Mouse (Mus musculus): ENCODE data around the gene Sufu.

The Sufu gene

GRCm38 (mm10) chr19:46394712-46395108, 2.0 kb upstream of the Sufu start:
- no peak for DNase-seq (ENCODE audit: low spot score)

DNA sequence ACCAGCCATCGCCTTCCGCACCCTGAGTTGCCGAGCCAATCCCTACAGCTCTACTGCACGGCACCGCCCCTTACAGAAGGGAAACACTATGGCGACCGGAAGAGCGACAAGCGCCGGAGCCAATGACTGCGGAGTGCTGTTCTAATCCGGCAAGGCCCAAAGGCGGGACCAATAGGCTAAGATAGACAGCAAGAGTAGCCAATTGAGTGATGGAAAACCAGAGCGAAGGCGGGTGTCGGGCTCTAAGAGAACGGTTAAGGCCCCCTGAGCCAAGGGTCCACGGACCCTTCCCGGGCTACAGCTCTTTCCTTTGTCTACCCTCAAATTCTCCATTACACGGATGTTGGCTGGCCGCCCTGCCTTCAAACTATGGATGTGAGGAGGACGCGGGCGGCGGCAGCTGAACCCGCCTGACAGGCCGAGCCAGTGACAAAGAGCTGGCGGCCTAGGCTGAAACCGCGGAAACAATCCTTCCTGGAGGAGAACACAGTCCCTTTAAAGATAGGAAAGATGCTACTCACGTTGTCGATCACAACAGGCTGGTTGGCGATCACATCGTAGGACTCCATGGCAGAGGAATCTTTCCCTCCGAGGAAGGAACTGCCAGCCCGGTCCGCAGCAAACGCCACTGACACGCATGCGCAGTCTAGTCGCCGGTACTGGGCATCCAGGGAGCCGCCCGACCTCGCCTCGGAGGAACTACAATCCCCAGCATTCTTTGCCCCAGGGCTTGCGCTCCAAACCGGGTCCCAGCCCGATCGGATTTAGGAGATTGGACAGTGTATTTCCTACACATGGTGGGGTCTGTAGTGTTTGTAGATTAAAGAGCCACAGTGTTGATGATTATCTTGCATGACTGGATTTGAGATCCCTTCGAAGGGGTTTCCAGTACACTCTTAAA, 1.3 kb upstream of the Sufu start, which contains the start of gene Actr1a:
Gene Actr1a, minus strand, starts transcription at position 640 of the 901 bp plus-strand sequence.
- peak; percentile 100 for DNase-seq (ENCODE audit: low spot score)

DNA sequence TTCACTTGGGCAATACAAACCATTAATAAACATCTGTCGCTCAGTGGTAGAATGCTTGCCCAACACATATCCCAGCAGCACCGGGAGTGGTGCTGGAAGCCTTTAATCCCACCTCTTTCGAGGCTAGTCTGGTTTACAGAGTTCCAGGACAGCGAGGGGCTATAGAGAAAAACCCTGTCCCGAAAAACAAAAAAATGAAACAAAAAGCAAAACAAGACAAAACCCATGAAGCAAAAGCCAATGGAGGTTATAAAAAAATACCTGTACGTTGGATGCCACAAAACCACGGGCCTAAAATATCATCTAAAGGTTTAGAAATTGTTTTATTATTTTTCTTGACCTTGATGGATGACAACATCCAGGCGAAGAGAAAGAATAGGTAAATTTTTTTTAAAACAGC, 587 bp upstream of the Sufu start:
- DNase-seq (ENCODE audit: low spot score), result no peak

DNA sequence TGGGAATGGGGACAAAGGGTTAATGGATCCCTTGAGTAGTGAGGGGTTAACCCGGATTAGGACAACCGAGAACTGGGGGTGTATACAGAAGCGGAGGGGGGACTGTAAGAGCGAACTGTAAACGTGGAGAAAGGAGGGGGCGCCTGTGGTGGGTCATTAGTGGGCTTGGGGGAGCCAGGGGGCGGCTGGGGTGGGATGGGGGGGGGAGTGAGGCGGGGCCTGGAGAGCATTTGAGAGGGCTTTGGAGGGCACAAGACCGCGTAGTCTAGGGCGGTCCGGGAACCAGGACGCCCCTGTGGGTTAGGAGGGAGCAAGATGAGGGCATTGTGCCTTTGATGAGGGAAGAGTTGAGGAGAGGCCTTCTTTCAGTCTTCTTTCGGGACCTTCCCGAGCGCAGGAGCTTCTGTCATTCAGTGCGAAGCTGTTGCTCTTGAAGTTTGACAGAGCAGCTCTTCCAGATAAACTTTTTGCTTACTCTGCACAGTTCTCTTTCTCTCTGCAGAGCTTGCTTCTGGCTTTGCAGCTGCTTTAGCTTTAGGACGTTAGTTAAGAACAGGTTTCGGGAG, 823 bp downstream of the Sufu start:
- DNase-seq (ENCODE audit: low spot score), result peak; percentile 62

DNA sequence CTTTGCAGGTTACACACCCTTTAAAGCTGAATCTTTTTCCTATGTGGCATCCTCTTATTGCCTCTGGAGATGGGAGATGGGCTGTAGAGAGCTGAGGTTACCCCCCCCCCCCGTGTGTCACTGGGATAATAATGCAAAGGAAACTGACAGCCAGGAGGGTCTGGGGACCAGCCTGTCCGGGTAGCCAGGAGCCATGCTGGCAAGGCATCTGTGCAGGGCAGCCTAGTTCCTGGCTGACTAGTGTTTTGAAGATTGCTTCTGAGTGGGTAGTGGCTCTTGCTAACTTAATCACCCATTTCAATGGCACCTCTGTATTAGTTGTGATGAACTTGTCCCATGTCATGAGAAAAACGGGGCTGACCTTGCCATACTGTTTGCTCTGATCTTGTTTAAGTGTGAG, 1.7 kb downstream of the Sufu start:
- no peak for DNase-seq (ENCODE audit: low spot score)

DNA sequence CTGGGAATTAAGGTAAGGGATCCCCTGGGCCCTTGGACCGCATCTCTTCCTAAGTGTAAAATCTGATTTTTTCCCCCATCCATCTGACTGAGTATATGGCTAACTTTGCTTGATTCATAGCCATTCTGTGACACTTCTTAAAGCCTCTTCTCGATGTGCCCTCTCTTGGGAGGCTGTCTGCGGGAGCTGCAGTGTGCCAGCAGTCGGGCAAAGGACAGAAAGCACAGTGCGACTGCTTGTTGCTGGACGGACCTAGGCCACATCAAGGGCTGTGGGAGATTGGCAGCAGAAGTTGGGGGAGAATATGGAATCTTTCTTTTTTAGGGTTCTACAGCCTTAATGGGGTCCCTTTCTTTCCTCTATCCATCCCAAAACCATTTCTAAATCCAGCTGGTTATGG, 2.7 kb downstream of the Sufu start:
- no peak for DNase-seq (ENCODE audit: low spot score)

- DNase-seq (ENCODE audit: low spot score), result no peak
Measured at GRCm38 (mm10) chr19:46399886-46400285, 3.2 kb downstream of the Sufu start.

- DNase-seq (ENCODE audit: low spot score), result no peak
Measured at GRCm38 (mm10) chr19:46400558-46400957, 3.9 kb downstream of the Sufu start.

DNA sequence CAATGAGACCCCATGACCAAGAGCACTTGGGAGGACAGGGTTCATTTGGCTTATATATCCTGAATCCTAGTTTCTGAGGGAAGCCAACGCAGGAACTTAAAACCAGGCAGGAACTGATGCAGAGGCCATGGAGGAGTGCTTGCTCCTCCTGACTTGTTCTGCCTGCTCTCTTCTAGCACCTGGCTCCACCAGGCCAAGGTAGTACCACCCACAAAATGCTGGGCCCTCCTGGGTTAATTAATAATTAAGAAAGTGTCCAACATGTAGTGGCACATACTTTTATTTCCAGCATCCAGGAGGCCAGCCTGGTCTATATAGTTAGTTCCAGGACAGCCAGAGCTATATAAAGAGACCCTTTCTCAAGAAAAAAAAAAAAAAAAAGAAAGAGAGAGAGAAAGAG, 7.3 kb downstream of the Sufu start:
- DNase-seq (ENCODE audit: low spot score), result no peak

DNA sequence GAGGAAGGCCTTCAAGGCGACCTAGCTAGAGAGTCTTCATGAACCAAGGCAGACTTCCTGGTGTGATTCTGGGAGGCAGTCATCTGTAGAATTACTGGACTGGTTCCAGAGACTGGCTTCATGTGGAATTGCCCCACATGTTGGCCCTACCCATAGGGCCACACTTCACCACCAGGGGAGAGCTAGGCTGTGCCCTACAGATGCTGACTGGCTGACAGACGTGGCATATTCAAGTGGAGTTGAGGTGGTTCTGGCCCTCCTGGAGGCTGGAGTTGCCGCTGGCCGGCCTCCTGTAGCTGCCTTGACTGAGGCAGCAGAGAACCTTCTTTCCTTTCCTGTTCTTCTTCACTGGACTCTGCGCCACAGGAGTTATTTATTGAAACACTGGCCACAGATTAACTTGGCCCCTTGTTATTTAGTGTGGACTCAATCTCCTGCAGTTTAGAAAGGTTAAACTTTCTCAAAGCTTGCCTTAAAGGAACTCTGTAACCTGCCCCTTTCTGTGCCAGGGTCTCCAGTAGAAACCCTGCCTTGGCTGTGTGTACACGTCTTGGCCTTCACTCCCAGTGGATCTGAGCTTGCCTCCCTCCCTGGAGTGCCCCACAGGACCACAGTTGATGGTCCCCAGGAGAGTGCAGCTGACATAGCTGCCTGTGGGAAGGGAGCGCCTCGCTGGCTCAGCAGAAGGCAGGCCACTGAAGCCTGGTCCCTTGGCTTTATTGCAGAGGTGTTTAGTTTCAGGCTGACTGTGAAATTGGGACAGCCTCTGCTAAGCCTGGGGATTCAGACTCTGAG, 10.1 kb downstream of the Sufu start:
- DNase-seq (ENCODE audit: low spot score), result no peak

DNA sequence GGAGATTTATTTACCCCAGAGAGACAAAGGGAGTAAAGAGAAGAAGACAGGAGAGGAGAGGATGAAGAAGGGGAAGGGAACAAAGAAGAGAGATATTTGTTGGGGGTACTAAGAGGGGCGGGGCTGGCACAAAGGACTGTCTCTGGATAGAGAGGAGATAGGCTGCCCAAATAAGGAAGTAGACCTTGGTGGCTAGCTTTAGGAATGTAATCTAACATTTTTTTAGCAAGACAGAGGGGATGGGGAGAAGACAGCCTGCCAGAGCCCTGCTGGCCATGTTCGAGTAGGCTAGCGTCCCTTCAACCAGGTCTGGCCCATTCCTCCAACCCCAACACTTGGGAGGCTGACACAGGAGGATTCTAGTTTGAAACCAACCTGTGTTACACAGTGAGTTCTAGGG, 12.8 kb downstream of the Sufu start:
- DNase-seq (ENCODE audit: low spot score), result no peak

DNA sequence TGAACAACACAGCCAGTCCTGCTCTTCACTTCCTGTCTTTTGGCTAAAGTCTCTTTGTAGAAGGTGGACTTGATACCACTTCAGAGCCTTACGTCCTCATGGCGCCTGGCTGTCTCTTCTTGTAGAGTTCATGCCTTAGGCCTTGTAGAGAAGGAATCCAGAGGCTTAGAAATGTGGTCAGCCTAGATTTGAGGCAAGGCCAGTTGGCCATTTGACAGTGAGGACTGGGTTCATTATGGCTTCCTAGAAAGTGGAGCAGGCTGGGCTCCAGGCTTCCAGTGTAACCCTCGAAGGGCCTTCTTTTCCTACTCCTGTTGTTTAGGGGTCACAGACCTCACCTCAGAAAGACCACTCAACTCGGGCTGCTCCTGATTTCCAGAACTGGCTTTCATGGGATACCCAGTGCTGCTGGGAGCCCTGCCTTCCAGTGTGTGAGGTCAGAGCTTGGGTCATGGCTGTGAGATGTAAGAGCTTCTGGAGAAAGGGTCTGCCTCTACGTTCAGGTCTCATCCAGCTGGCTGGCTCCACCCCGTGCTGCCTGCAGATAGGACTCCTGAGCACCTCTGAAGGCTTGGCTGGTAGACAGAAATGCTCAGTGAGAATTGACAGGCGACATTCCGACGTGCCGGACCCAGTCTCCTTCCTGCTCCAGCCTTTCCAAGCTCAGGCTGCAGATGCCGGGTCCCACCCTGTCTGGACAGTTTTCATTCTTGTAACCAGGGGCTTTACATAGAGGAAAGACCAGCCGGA, 15.5 kb downstream of the Sufu start:
- DNase-seq (ENCODE audit: low spot score), result no peak

- DNase-seq (ENCODE audit: low spot score), result no peak
Measured at GRCm38 (mm10) chr19:46413969-46414368, 17.3 kb downstream of the Sufu start.

DNA sequence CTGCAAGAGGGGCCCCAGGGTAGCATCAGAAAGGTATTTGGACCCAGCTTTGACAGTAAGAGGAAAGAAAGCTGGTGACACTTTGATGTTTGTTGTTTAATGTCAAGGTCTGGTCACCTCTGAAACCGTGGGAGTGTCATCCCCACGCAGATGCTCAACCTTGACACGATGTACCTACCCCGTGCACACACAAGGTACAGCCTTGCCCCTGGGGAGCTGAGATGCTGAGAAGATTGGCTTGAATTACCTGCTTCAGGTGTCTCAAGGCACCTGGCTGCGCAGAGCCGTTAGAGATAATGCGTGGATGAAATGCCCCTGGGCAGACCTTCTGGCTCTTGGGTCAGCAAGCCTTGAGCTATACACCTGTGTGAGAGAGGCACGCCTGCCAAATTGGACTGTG, 17.8 kb downstream of the Sufu start:
- DNase-seq (ENCODE audit: low spot score), result no peak

DNA sequence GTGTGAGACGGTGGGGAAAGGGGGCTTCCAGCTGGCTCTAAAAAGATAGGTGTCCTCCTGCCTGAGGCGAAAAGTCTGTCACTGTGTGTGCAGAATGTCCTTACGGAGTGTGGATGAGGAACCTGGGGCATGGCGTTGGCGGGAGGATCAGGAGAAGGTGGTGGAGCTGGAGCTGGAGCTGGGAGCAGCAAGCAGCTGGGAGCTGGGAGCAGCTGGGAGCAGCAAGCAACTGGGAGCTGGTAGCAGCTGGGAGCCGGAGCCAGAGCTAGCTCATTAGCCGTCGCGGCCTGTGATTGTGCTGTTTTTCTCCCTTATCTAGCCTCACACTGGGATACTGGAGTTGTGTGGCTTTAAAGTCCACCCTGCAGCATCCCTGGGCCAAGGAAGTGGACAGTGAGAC, 19.6 kb downstream of the Sufu start:
- DNase-seq (ENCODE audit: low spot score), result no peak

DNA sequence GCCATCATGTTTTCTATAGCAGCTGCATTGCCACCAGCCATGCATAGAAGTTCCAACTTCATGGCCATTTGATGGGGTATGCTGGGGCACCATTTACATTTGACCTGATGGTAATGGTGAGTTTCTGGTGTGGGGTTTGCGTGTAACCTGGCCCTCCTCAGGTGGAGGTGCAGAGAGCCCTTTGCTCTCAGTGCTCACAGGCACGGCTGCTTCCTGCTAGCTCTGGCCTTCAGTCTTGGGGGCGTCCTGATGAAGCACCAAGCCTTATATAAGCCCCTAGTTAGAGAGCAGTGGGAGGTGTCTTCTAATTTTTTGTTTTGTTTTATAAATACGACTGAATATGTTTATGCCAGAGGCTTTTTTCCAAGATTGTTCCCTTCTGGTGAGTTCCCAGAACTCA, 21.4 kb downstream of the Sufu start:
- DNase-seq (ENCODE audit: low spot score), result no peak

DNA sequence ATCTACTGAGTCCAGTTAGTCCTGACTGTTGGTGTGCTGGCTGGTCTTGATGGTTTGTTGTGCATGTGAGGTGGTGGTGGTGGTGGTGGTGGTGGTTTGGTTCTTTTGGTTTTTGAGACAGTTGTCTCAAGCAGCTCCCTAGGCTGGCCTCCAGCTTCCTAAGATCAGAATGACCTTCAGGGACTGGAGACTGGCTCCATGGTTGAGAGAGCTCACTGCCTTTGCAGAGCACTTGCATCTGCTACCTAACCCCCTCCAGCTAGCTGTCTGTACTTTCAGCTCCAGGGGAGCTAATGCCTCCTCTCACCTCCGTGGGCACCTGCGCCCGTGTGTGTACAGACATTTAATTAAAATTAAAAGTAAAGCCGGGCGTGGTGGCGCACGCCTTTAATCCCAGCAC, 23.7 kb downstream of the Sufu start:
- no peak for DNase-seq (ENCODE audit: low spot score)

DNA sequence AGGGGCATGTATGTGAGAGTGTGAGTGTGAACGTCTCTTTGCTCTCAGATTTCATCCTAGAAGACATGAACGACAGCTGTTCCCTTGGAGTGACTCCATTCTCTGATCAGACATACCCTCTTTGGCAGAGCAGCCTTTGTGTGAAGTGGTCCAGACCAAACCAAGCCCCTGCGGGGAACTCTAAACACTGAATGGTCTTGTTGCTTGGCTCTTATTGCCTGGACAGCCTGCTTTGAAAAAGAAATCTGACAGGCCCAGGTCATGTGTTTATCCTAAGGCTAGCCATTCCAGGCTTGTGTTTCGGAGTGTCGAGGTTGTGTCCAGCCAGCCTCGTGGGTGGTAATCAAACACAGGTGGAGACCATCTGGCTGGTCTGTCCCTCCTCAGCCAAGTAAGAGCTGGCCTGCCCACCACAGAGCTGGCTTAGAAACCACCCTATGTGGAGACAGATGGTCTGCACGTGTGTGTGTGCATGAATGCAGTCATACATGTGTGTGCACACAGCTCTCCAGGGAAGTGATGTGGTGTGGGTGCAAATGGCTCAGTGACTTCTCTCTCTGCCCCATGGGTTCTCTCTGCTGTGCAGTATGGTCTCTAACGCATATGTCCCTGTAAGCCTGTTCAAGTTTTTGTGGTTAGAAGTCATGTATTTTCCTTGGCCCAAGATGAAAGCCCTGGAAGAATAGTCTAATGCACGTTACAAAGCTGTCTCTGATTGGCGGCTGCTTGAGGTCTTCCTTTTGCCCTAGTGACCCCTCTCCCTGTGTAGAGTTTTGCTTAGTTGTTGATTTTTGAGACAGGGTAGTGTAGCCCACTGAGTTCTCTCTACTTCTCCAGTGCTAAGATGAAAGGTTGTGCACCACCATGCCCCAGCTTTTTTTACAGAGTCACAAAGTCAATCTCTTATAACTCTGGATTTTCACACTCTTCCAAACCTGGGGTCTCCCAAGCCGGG, 26.0 kb downstream of the Sufu start:
- peak; percentile 63 for DNase-seq (ENCODE audit: low spot score)

DNA sequence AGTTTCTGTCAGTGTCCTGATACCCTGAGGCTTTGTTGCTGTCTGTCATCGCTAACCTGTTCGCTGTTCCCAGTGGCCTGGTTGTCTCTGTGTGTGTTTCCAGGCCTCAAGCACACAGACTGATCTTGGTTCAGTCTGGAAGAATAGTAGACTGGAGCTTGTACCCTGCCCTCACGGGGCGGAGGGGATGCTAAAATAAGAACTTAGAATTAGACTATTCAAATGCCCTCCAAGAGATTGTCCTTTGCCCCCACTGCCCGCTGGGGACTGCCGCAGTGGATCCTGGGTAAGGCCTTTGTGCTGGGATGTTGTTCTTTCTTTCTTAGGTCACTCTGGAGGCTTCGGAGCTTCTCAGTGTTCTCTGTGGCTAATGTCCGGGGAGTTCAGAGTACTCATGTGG, 28.6 kb downstream of the Sufu start:
- no peak for DNase-seq (ENCODE audit: low spot score)

DNA sequence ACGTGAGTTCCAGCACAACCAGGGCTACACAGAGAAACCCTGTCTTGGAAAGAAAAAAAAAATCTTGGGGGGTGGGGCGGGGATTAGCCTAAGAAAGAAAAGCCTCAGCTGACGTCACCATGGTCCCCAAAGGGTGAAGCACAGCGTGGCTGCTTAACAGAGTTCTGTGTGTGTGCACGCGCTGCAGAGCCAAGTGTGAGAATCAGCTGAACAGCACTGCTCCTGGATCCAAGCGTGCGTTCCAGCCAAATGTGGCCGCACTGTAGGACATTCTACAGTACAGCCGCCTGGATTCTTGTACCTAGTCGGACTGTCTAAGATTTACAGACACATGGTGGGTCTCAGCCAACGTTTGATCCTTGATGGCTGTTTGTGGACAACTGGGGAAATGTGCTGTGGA, 29.8 kb downstream of the Sufu start:
- DNase-seq (ENCODE audit: low spot score), result no peak

DNA sequence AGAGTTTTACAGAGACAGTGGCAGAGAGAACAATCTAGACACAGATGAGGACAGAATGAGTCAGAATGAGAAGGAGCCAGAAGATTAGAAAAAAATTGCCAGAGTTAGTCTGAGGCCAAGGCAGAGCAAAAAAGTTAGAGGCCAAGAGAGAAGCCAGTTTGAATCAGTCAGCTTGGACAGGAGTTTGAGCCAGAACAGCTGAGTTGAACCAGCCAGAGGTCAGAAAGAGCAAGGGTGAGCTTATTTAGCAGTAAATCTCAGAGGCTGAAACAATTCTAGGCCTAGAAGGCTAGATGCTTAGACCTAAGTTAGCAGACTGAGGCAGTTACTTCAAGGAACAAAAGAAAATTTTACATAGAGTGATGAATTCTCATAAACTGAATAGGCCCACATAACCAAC, 32.6 kb downstream of the Sufu start:
- no peak for DNase-seq (ENCODE audit: low spot score)
